Mouse (Mus musculus) brain, embryonic 14.5 days (tissue): ENCODE data around the gene Mybl2. TPM values are rescaled to one million over a fixed set of nuclear protein-coding genes. Genes with fewer than 3 reads are reported as not detected.
A peak's percentile ranks its signal among the peaks of the same experiment; 100 is the strongest.

ENCODE experiments used
- DNase-seq: peaks from one replicate; pipeline ENCODE4 v3.0.0-alpha.2; 2011; ENCODE audit warnings: low read depth
- CTCF ChIP-seq: fragments of 200-500 bp; IDR thresholded peaks from 2 replicates; pipeline ENCODE4 v1.5.1; 2012; ENCODE audit warnings: inconsistent platforms, mild to moderate bottlenecking, moderate library complexity, borderline replicate concordance; ENCODE audit not compliant: insufficient read depth, insufficient read length; ENCODE audit errors: extremely low read depth
- POLR2A ChIP-seq: fragments of 200-500 bp; IDR thresholded peaks from 2 replicates; pipeline ENCODE4 v1.6.1; 2012; ENCODE audit warnings: mild to moderate bottlenecking, inconsistent platforms, borderline replicate concordance; ENCODE audit not compliant: poor library complexity, insufficient read depth, insufficient read length, severe bottlenecking; ENCODE audit errors: extremely low read depth
- polyA plus RNA-seq: library from polyadenylated mRNA; depleted of rRNA; stranded (reverse); fragments of >200 nt; gene quantifications from 2 replicates; pipeline ENCODE4 v1.2.3, GENCODE M21; 2012

The Mybl2 gene
- polyA plus RNA-seq, 1 experiment, result 11.0 TPM

- no peak for TF ChIP-seq POLR2A
- no peak for TF ChIP-seq CTCF
These were observed 48.6 kb downstream of the Mybl2 start for GRCm38 (mm10) chr2:163102900-163103653.

GRCm38 (mm10) chr2:163104086-163104770 lies 49.7 kb downstream of the Mybl2 start:
- TF ChIP-seq CTCF (no peak), POLR2A (no peak)
- peak; percentile 52 for DNase-seq

More at GRCm38 (mm10) chr2:163102900-163103653, 48.6 kb downstream of the Mybl2 start:
- no peak for DNase-seq

- DNase-seq, result peak; percentile 83
- TF ChIP-seq POLR2A (no peak), CTCF (no peak)
These were observed 53.9 kb downstream of the Mybl2 start for GRCm38 (mm10) chr2:163108385-163108784.

- DNase-seq, result no peak
- TF ChIP-seq POLR2A (no peak), CTCF (peak; percentile 42; the same call in 1 of the 2 replicates)
These were observed 56.2 kb downstream of the Mybl2 start for GRCm38 (mm10) chr2:163110706-163111105.

GRCm38 (mm10) chr2:163111413-163112201 lies 57.1 kb downstream of the Mybl2 start:
- TF ChIP-seq CTCF (no peak), POLR2A (no peak)
- DNase-seq, result peak; percentile 92

GRCm38 (mm10) chr2:163120626-163121352 lies 66.3 kb downstream of the Mybl2 start:
- TF ChIP-seq CTCF (no peak), POLR2A (no peak)
- DNase-seq, result peak; percentile 41

GRCm38 (mm10) chr2:163121353-163121660 lies 66.8 kb downstream of the Mybl2 start:
- TF ChIP-seq POLR2A (no peak), CTCF (no peak)
- DNase-seq, result no peak

- TF ChIP-seq CTCF (no peak), POLR2A (no peak)
- peak; percentile 89 for DNase-seq
These were observed 67.8 kb downstream of the Mybl2 start for GRCm38 (mm10) chr2:163122319-163122718.

GRCm38 (mm10) chr2:163123496-163123895 lies 69.0 kb downstream of the Mybl2 start:
- DNase-seq, result no peak
- TF ChIP-seq POLR2A, result no peak
- TF ChIP-seq CTCF, result no peak

GRCm38 (mm10) chr2:163130837-163131236 lies 76.3 kb downstream of the Mybl2 start:
- no peak for TF ChIP-seq POLR2A
- no peak for TF ChIP-seq CTCF
- no peak for DNase-seq
